Mouse (Mus musculus): ENCODE data around the gene Vrk2.

DNA sequence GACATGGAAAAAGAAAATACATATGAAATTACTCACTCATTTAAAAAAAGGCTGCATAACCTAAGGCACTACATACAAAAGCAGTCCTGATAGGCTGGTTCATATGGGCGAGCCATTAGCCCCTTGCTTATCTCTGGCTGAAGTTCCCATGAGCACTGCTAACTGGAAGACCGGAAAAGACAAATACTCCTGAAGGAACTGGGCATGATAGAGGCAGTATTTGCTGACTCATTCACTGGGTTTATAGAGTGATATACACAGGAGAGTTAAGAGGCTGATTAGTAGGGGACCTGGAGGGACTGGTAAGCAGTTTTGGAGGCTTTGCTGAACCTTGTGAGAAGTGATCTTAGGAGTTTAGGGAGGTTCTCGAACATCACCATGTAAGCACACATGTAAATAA lies 42.2 kb downstream of the Vrk2 start:
- no peak for TF ChIP-seq POLR2A (IDR thresholded peaks at IDR 0.05; ENCODE audit: borderline replicate concordance, extremely low read depth, insufficient read depth, insufficient read length, poor library complexity, severe bottlenecking)
- no peak for TF ChIP-seq CTCF (IDR thresholded peaks at IDR 0.05; ENCODE audit: borderline replicate concordance, extremely low read depth, insufficient read depth, insufficient read length)
